In genomic region chr4:117608265-117608664, GRCm38 (mm10) we compare ENCODE assay signal across 9 mouse cellular contexts. TPM values are rescaled to one million over a fixed set of nuclear protein-coding genes. Genes with fewer than 3 reads are reported as not detected.
DNase-seq lines count a peak whose midpoint lies in the region; ATAC-seq and TF ChIP-seq lines count a peak whose summit lies in the region.
"Had no signal": no experiment of that assay in that cellular context is flagged by ENCODE, and none has a peak within 500 bp of the region (broad histone marks: within the 10 kb centered on the region; RNA-seq: fewer than 3 reads in every experiment).

No protein-coding gene starts in this region.

- H3K27ac ChIP-seq in heart, embryonic 13.5 days (replicated peaks): peak overlapping the region; percentile 66; the same call in 1 of the 2 replicates
- H3K27ac ChIP-seq in heart, postnatal 0 days (ENCODE audit: low read depth): no peak overlapping the region

- no peak for TF ChIP-seq EP300 in heart, postnatal 0 days (IDR thresholded peaks at IDR 0.05; ENCODE audit: low read depth)

- no peak overlapping the region for H3K4me3 ChIP-seq in heart, embryonic 13.5 days
- H3K4me3 ChIP-seq in heart, postnatal 0 days (ENCODE audit: low read depth, low read length): no peak overlapping the region

- H3K9me3 ChIP-seq in heart, embryonic 13.5 days: no peaks in the 10 kb centered on the region
- H3K9me3 ChIP-seq in heart, postnatal 0 days (replicated peaks; ENCODE audit: control insufficient read depth, low read length): no peaks in the 10 kb centered on the region

- H3K9ac ChIP-seq in heart, embryonic 13.5 days: 0 out of 2 replicates have a peak overlapping the region, but pooled peaks have one; percentile 34
- H3K9ac ChIP-seq in heart, postnatal 0 days (replicated peaks; ENCODE audit: low read depth, low read length): no peak overlapping the region

- TF ChIP-seq CTCF in heart, postnatal 0 days (IDR thresholded peaks at IDR 0.05; ENCODE audit: low read depth): no peak

- no peaks in the 10 kb centered on the region for H3K27me3 ChIP-seq in heart, embryonic 13.5 days (replicated peaks)
- H3K27me3 ChIP-seq in heart, postnatal 0 days (ENCODE audit: control insufficient read depth, insufficient read depth, low read length): no peaks in the 10 kb centered on the region

- peaks cover 66% of the 10 kb centered on the region for H3K4me1 ChIP-seq in heart, embryonic 13.5 days
- H3K4me1 ChIP-seq in heart, postnatal 0 days (ENCODE audit: control insufficient read depth, insufficient read depth): peaks cover 10% of the 10 kb centered on the region

- H3K36me3 ChIP-seq in heart, embryonic 13.5 days: peaks cover 53% of the 10 kb centered on the region
- peaks cover 37% of the 10 kb centered on the region for H3K36me3 ChIP-seq in heart, postnatal 0 days (replicated peaks; ENCODE audit: control insufficient read depth, insufficient read depth, low read length)

- no peak overlapping the region for H3K4me2 ChIP-seq in heart, embryonic 13.5 days
- no peak overlapping the region for H3K4me2 ChIP-seq in heart, postnatal 0 days (ENCODE audit: low read depth, low read length)

- DNase-seq in heart, adult 8-10 months (ENCODE audit: low spot score): no peak
- DNase-seq in MN1 (ENCODE audit: low spot score): peak; percentile 54
- peak; percentile 42 for DNase-seq in brain, adult 2 months (ENCODE audit: low read depth, low spot score)
- DNase-seq in heart, postnatal 0 days (ENCODE audit: low spot score): no peak
- DNase-seq in layer of hippocampus, adult 9-10 months (ENCODE audit: low spot score): no peak
- DNase-seq: liver had no signal

- no peak for ATAC-seq in heart, embryonic 13.5 days (ENCODE audit: extremely low read depth, insufficient number of reproducible peaks, low FRiP score, low TSS enrichment)
- peak; percentile 36; the same call in 1 of the 2 replicates for ATAC-seq in heart, postnatal 0 days (ENCODE audit: insufficient read depth, low read depth)
- no peak for ATAC-seq in granulocyte monocyte progenitor cell, adult 5-6 weeks (replicated peaks; ENCODE audit: poor library complexity, severe bottlenecking)
- no peak for ATAC-seq in megakaryocyte progenitor cell, adult 5-6 weeks (replicated peaks; ENCODE audit: poor library complexity)

- 62% methylated on average over 9 of the region's 9 CpGs for WGBS in heart, embryonic 13.5 days
- WGBS in heart, postnatal 0 days: 39% methylated on average over 9 of the region's 9 CpGs

RNA-seq across cellular contexts. Expression of gene Eri3, which starts 58.1 kb away (rescaled TPM):
- polyA plus RNA-seq in heart, embryonic 13.5 days (2015; fragmentation: Nextera tagmentation; extraction: Ambion mirVana): 102 and 108 TPM in 2 replicates
- 100 to 1,000 TPM in 2 of 4 experiments, 10 to 100 TPM in 2; 85.6 to 111 (median 98.8) TPM for total RNA-seq in heart, adult 8-10 months (2022)
- 63.0 and 119 TPM in 2 replicates for total RNA-seq in heart, postnatal 0 days (2014; rRNA removed; ENCODE audit: low replicate concordance)
- polyA plus RNA-seq in heart, postnatal 0 days (2015; fragmentation: Nextera tagmentation; extraction: Ambion mirVana): 97.8 and 101 TPM in 2 replicates
- total RNA-seq in granulocyte monocyte progenitor cell, adult 5-6 weeks (2014; fragmentation: Nextera tagmentation): 103 and 156 TPM in 2 replicates
- total RNA-seq in granulocyte monocyte progenitor cell, adult 5-6 weeks (2017): 33.8 and 44.3 TPM in 2 replicates
- 60.4 and 75.6 TPM in 2 replicates for total RNA-seq in megakaryocyte progenitor cell, adult 5-6 weeks (2015)
- 26.9 and 36.0 TPM in 2 replicates for total RNA-seq in megakaryocyte progenitor cell, adult 5-6 weeks (2017)

Comparison
In these comparisons a context has a peak if more than half of its experiments do, and no peak if none do; other contexts are left out.
1. DNase-seq: peak in MN1 (single experiment) and brain, adult 2 months (single experiment); none in heart, adult 8-10 months (single experiment), heart, postnatal 0 days (single experiment) and layer of hippocampus, adult 9-10 months (single experiment).